Mouse (Mus musculus) left cerebral cortex, postnatal 36 days (tissue): Measurements from ENCODE around the gene Mib2. TPM values are rescaled to one million over a fixed set of nuclear protein-coding genes. Genes with fewer than 3 reads are reported as not detected.
"Not testable (repeated sequence)": the region's sequence is repeated elsewhere in the genome, so short reads cannot be mapped to it uniquely, and the experiment has no call there.

Experiments used
- DNase-seq, 2 experiments: peaks; one replicate each; pipeline ENCODE4 v3.0.0; 2021 to 2022; ENCODE audit warnings: low spot score in 2 of 2, mixed read lengths in 1 of 2
- intact Hi-C: fragments of 180-260 bp; cut with DNase I; formaldehyde crosslinking; loops from one replicate; pipeline ENCODE4 v1.15.1; 2025
- total RNA-seq, 2 experiments: library from RNA; stranded (reverse); gene quantifications; 2 replicates each; pipeline ENCODE4 v1.2.3; 2021

The Mib2 gene
- total RNA-seq, 2 experiments from 2014 or later = 113 to 122 TPM

- intact Hi-C loops, DNase-seq: not testable (repeated sequence)
Measured at GRCm38 (mm10) chr4:155683670-155684277, 14.8 kb upstream of the Mib2 start.

- DNase-seq = no peak
- intact Hi-C loops = no loop called here
Measured at GRCm38 (mm10) chr4:155675991-155676390, 7.0 kb upstream of the Mib2 start.

- DNase-seq = no peak
- intact Hi-C loops = no loop called here
Measured at GRCm38 (mm10) chr4:155672082-155672481, 3.1 kb upstream of the Mib2 start.

GRCm38 (mm10) chr4:155670236-155670635 is 1.2 kb upstream of the Mib2 start:
- intact Hi-C loops, DNase-seq: not testable (repeated sequence)

- no peak for DNase-seq
- intact Hi-C loops = loop anchor here (1.0 to 5.0 kb wide), 4 partner anchors 25 to 93 kb away; partner anchors contain the start of genes Atad3a and Fndc10
Measured at GRCm38 (mm10) chr4:155669598-155670075, 639 bp upstream of the Mib2 start.

GRCm38 (mm10) chr4:155666903-155667302 is 2.1 kb downstream of the Mib2 start:
- no peak for DNase-seq
- intact Hi-C loops = loop anchor here (5.0 kb wide), 3 partner anchors 40 to 95 kb away; partner anchors contain the start of gene Atad3a

- intact Hi-C loops = no loop called here
- no peak for DNase-seq
Measured at GRCm38 (mm10) chr4:155660641-155661040, 8.4 kb downstream of the Mib2 start.

GRCm38 (mm10) chr4:155658961-155659360 is 10.0 kb downstream of the Mib2 start:
- no peak for DNase-seq
- intact Hi-C loops = no loop called here

- intact Hi-C loops = no loop called here
- no peak for DNase-seq
Measured at GRCm38 (mm10) chr4:155656214-155656751, 12.7 kb downstream of the Mib2 start.

- intact Hi-C loops = no loop called here
- no peak for DNase-seq
Measured at GRCm38 (mm10) chr4:155654456-155655298, 14.3 kb downstream of the Mib2 start.

- DNase-seq = no peak
- intact Hi-C loops = no loop called here
Measured at GRCm38 (mm10) chr4:155654183-155654455, 14.9 kb downstream of the Mib2 start.

- intact Hi-C loops = no loop called here
- no peak for DNase-seq
Measured at GRCm38 (mm10) chr4:155653451-155654182, 15.4 kb downstream of the Mib2 start.

- no peak for DNase-seq
- intact Hi-C loops = no loop called here
Measured at GRCm38 (mm10) chr4:155653086-155653450, 15.9 kb downstream of the Mib2 start, which contains the start of gene Mmp23. Mmp23 (minus strand) TSS chr4:155653384.

GRCm38 (mm10) chr4:155652283-155653085 is 16.5 kb downstream of the Mib2 start:
- DNase-seq = no peak
- intact Hi-C loops = no loop called here

GRCm38 (mm10) chr4:155651553-155652269 is 17.3 kb downstream of the Mib2 start:
- intact Hi-C loops = no loop called here
- no peak for DNase-seq

- intact Hi-C loops = no loop called here
Measured at GRCm38 (mm10) chr4:155649355-155649754, 19.6 kb downstream of the Mib2 start.

GRCm38 (mm10) chr4:155645721-155646120 is 23.3 kb downstream of the Mib2 start:
- intact Hi-C loops = no loop called here
- DNase-seq = no peak

More at GRCm38 (mm10) chr4:155649355-155649754, 19.6 kb downstream of the Mib2 start:
- no peak for DNase-seq

GRCm38 (mm10) chr4:155645308-155645707 is 23.7 kb downstream of the Mib2 start, which contains the start of gene Gm10563:
Gm10563 (minus strand) TSS chr4:155645408.
- DNase-seq, intact Hi-C loops: not testable (repeated sequence)
